Mouse (Mus musculus) left cerebral cortex, postnatal 10 days (tissue): Measurements from ENCODE around the gene Gtf3c5. TPM values are rescaled to one million over a fixed set of nuclear protein-coding genes. Genes with fewer than 3 reads are reported as not detected.
A peak's percentile ranks its signal among the peaks of the same experiment; 100 is the strongest.

Source experiments
- DNase-seq, 2 experiments: peaks; one replicate each; pipeline ENCODE4 v3.0.0; 2021 to 2022; ENCODE audit warnings: low spot score in 2 of 2, mixed read lengths in 1 of 2; ENCODE audit errors: extremely low spot score in 1 of 2
- intact Hi-C: fragments of 180-260 bp; cut with DNase I; formaldehyde crosslinking; loops from one replicate; pipeline ENCODE4 v1.15.1; 2025
- total RNA-seq, 2 experiments: library from RNA; stranded (reverse); gene quantifications; 2 replicates each; pipeline ENCODE4 v1.2.3; 2021

The Gtf3c5 gene
- 10 to 100 TPM; 18.6 to 20.2 TPM for total RNA-seq

DNA sequence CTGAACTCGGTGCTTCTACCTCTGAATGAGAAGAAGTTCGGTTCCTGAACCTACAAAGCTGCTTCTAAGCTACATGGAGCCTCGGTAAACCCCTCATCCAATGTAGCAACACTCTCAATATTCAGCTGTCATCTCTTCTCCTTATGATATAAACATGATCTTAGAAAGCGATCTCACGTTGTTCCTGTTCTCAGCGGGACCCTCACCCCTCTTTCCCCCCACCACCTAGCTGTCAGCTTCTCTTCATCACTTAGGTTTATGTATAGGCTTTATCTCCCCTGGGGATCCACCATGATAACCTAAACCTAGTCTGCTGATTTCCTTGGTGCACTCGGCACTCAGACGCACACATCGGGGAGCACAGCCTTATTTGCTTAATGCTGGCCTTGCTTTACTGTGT is at the start of gene Gtf3c5:
Gene Gtf3c5, minus strand, starts transcription at position 101 of the 400 bp plus-strand sequence.
- intact Hi-C loops, result loop anchor here (2.0 kb wide), 1 partner anchor 69 kb away; no protein-coding TSS in a partner anchor
- no peak for DNase-seq

DNA sequence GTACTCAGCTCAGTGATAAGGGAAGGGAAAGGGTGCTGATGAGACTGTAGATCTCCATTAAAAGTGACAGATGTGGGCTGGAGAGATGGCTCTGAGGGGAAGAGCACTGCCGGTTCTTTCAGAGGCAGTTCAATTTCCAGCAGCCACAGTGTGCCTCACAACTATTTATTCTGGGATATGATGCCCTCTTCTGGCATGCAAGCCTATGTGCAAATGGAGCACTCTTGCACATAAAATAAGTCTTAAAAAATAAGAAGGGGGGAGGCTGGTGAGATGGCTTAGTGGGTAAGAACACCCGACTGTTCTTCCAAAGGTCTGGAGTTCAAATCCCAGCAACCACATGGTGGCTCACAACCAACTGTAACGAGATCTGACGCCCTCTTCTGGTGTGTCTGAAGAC is 49.6 kb upstream of the Gtf3c5 start:
- intact Hi-C loops, result no loop called here
- DNase-seq, result no peak

DNA sequence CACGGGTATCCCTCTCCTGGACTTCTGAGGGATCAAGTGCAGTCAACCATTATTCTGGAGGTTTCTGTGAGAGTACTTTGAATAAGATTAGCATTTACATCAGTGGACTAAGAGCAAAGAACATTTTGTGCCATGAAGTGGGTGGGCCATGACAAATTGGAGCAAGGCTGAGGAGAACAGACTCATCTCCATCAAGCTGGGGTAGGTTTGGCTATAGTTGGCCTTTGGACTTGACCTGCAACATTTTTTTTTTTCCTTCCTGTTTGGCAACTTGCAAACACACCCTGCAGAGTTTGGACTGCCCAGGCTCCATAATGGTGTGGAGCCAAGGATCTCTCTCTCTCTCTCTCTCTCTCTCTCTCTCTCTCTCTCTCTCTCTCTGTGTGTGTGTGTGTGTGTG is 49.1 kb upstream of the Gtf3c5 start:
- no peak for DNase-seq
- intact Hi-C loops, result no loop called here

DNA sequence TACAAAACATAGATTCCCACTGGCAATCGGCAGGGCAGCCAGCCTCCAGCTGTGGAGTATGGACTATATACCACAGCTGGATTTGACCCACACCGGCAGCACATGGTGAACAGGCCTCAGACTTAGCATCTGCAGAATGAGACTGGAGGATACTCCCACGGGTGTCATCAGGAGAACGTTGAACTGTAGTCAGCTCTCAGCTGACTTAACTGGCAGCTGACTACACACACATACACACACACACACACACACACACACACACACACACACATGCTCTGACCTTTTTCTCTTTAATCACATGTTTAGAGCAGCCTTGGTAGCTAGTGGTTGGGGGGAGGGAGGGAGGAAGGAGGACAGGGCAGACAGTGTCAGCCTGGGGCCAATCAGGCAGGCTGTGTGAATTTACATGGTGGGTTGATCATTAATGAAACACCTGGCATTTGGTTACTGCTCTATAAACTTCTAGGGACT is 46.4 kb upstream of the Gtf3c5 start:
- intact Hi-C loops, result no loop called here
- DNase-seq, result no peak

DNA sequence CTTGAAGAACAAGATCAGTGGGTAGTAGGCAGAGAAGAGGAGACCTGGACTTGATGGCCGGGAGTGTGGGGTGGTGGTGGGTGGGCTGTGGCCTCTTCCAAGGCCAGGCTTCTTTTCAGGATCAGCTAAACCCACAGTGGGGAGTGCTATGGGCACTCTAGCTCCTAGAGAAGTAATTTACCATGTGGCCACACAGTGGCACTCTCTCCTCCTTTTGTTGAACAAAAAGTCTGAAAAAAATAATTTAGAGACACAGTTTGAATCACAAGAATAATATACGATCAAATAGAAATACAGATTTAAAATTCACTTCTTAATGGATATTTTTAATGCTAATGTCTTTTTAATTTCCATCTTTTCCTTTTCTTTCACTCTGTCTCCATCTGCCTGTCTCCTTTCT is 44.5 kb upstream of the Gtf3c5 start:
- intact Hi-C loops, result no loop called here
- DNase-seq, result no peak

DNA sequence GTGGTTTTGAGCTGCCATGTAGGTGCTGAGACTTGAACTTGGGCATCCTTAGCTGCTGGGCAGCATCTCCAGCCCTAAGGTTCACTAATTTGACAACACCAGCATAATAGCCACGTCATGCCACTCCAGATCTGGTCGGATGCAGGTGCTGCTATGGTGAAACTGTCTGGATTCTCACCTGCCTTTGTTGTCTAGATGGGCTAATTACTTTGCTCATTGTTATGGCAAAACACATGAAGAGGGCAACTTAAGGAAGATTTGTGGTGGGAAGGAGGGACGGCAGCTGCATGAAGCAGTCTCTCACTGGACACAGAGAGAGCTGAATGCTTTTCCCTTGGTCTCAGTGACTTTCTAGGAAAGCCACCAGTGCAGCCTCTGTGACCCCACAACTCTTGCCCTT is 42.5 kb upstream of the Gtf3c5 start:
- no peak for DNase-seq
- intact Hi-C loops, result no loop called here

DNA sequence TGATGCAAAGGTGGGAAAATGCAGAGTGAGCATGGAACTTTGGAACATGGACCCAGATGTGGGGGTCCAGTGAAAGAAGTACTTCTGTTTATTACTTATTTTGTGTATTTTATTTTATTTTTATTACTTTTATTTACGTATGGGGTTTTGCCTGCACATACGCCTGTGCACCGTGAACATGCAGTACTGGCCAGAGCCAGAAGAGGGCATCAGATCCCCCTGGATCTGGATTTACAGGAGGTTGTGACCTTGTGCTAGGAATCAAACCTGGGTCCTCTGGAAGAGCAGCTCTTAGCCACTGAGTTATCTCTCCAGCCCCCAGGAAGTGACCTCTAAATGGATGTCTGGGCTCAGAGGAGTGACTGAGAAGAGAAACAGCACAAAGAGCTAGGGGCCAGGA is 41.3 kb upstream of the Gtf3c5 start:
- intact Hi-C loops, result loop anchor here (5.0 kb wide), 1 partner anchor 38 kb away; no protein-coding TSS in a partner anchor
- DNase-seq, result no peak

DNA sequence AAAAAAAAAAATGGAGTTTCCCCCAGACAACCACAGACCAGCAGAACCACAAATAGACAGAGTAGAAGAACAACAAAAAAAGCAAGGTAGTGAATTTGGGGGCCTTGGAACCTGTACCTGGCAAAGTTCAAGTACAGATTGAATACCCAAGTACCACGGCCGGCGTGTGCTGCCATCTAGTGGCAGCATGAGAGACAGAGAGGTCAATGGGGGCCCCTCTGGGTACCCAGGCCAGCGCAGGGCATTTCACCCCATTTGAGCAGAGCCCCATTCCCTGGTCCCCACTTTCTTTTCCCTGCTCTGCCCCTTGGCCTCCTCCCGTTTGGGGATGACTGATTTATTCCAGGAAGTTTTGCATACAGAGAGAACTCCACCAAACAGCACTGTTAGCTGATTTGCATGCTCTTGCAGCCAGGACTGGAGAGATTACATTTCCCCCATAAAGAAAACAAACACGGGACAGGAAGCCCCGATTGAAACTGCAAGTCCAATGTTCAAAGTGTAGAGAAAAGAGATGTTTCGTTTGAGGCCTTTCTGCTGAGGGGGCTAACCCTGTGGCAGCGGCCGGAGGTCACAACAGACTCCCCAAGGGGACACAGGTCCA is 39.1 kb upstream of the Gtf3c5 start:
- peak in 1 of 2 experiments; percentile 43 for DNase-seq

DNA sequence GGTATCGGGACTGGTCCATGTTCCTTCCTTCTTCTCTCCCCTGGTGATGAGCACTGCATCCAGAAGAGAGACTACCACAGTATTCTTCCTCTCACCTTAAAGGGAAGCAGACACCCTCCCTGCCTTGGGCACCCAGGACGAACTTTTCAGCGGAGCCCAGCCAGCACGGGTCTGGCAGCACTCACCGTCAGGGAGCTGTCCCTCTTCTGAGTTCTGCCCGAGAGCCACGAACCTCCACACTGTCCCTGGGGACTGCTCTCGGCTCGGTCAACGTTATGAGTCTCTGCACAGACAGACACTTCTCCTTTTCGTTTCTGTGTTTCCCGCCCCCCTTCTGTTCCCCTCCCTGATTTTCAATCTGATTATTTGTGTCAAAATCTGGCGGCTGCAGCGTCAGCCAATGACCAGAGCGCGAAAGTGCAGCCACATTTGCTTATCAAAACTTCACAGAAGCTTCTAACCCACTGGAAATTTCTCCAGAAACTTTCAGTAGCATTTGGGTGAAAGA is 38.2 kb upstream of the Gtf3c5 start, which contains the start of gene Gfi1b:
Gene Gfi1b, minus strand, starts transcription at position 319 of the 508 bp plus-strand sequence.
- no peak for DNase-seq
- intact Hi-C loops, result loop anchor here (5.0 kb wide), 1 partner anchor 34 kb away; no protein-coding TSS in a partner anchor

More for the DNA sequence above, 39.1 kb upstream of the Gtf3c5 start:
- intact Hi-C loops, result loop anchor here (5.0 kb wide), 1 partner anchor 35 kb away; no protein-coding TSS in a partner anchor

DNA sequence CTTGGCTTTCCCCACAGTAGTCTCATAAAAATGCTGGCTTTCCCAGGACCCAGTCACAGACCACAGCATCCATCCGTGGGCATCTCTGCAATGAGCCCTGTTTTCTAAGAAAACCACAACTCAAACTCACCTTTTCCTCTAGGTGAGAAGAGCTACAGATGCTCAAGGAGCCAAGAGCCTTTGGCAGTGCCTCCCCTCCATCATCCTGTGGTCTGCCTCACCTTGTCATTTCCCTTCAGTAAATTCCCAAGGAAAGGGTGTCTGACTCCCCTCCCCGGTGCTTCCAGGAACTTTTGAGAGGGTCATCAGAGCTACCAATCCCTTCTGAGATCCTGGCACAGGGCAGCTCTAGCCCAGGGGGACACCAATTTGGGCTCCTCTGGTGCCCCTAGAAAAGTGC is 37.6 kb upstream of the Gtf3c5 start:
- intact Hi-C loops, result loop anchor here (5.0 kb wide), 1 partner anchor 34 kb away; no protein-coding TSS in a partner anchor

DNA sequence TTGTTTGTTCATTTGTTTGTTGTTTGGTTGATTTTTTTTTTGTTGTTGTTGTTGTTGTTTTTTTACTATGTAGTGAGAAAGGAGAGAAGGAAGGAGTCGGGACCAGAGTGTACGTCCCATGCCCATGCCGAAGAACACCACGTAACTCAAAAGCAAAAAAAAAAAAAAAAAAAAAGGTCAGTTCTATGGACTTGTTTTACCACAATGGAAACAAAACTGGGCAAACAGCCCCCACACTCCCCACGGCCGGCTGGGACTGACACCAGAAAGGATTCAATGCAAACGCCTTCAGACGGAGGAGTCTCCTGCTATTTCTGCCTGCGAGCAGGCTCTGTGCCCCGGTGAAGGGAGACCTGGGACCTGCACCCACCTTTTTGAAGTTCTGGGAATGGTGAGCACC is 37.0 kb upstream of the Gtf3c5 start:
- intact Hi-C loops, result loop anchor here (5.0 kb wide), 1 partner anchor 33 kb away; no protein-coding TSS in a partner anchor
- no peak for DNase-seq

More for the DNA sequence above, 37.6 kb upstream of the Gtf3c5 start:
- DNase-seq, result no peak

DNA sequence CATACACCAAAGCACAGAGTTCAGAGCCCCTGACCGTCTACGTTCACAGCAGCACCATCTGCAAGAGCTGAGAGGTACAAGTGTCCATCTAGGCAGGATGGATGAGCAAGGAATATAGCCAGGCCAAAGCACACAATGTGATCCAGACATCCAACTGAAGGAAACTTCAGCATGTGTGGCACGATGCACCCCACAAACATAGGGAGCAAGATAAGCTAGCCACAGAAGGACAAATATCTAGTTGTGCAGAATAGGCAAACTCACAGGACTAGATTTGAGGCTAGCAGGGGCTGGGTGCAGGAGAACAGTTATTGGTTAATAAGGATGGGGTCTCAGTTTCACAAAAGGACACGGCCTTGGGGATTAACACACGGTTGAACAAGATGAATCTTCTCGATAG is 35.8 kb upstream of the Gtf3c5 start:
- no peak for DNase-seq
- intact Hi-C loops, result no loop called here

DNA sequence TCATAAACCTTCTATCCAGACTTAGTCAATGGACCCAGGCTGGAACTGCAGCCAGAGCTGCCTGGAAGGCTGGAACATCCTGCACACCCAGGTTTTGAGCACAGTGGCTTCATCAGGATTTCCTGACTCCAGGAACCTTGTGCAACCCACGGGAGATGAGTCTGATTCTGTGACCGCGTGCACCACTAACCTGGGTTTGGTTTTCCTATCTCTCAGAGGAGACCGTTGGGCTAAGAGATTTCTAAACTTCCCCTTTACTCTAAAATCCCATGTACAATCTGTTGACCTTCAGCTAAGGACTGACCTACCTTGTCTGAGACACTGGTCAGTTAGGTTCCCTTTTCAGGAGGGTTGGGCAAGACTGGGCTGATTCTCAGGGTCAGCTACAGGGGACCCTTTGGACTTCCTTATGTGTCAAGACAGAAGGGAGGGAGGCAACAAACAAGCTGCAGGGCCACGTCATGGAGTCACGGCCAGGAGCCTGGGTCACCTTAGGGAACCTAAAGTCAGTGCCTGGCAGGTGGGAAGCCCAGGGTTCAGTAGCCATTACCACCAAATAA is 35.3 kb upstream of the Gtf3c5 start:
- no peak for DNase-seq
- intact Hi-C loops, result no loop called here

DNA sequence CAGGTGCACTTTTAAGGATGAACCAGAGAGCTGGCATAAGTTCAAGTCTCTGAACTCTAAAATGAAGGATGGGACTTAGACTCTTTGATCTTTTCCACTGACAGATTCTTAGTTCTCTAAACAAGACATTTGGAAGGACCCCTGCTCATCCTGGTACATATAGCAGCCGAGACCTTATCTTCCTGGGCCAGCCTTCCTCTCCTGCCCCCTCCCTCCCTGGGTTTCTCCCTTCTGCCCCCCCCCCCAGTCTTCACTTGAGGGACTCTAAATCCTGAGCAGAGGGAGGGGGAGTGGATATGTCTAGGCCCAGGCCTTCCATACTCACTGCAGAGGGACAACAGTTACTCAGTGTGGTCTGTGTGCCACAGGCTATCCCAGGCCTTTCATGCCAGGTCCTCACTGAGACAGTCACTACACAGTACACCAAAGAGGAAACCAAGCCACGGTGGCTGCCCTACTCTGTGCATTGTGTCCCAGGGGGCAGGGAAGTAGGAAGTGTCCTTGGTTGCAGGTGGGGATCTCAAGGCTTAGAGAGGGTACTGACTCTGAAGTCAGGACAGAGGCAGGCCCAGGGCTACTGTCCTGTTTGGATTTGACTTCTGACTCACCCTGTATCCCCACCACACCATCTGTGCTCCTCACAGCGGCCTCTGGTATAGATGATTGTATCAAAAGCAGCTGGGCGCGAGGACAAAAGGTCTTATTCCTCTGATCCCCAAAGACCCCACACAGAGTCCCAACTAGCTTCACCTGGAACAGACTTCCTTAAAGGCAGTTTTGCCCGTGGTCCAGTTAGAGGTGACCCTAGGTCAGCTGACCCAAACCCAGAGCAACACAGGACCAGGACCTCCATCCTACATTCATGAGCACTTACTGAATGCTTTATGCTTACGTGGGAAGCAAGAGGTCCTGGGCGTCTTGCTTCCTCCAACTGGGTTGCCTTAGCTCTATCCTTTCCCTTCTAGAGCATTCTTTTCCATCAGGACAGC is 34.2 kb upstream of the Gtf3c5 start:
- intact Hi-C loops, result no loop called here
- no peak for DNase-seq

DNA sequence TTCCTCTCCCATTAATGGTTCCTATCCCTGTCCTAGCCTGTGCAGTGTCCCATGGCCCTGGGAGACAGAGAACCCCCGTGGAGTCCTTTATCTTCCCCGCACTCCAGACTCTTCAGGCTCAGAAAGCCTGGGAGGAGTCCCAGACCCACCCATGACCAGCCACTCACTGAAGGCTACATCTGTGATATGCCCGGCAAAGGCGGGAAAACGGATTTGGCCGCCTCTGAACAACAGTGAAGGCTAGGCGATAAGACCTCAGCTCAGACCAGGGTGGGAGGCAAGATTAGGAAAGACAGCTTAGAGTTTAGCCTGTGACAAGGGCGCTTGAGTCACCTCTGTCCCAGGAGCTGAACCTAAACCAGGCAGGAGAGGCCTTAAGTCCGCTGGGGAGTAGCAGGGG is 33.3 kb upstream of the Gtf3c5 start:
- intact Hi-C loops, result no loop called here
- DNase-seq, result no peak

DNA sequence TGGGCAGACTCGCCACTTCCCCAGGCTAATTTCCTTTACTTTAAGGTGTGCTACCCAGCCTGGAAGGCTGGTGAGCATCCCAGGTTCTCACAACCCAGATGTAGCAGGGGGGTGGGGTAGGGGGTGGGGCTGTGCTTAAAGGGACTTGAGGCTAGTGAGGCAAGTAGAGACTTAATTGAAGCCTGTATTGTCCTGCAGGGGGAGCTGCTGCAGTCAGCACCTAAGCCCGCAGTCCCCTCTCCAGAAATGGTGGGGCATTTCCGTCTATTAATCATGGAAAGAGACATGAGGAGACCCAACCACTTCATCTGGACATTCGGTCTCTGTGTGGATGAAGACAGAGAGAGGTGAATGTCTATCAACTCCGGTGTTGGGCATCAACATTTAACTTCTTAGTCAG is 32.8 kb upstream of the Gtf3c5 start:
- DNase-seq, result no peak

DNA sequence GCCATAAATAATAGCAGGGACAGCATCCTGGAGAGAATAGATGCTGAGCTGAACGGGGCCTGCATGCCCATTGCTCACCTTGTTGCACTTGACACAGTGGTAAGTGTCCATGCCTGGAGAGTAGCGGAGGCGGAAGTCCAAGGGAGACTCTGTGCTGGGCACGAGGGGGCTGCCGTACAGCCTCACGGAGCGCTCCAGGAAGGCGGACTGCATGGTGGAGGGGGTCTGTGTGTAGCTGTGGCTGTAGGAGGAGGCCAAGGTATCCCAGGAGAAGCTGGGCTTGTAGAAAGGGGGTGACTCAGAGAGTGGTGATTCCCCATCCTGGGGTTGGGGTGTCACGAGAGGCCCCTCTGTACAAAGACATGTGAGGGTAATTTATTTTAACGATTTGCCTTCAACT is 30.0 kb upstream of the Gtf3c5 start:
- no peak for DNase-seq
- intact Hi-C loops, result no loop called here

More for the DNA sequence above, 32.8 kb upstream of the Gtf3c5 start:
- intact Hi-C loops, result no loop called here

DNA sequence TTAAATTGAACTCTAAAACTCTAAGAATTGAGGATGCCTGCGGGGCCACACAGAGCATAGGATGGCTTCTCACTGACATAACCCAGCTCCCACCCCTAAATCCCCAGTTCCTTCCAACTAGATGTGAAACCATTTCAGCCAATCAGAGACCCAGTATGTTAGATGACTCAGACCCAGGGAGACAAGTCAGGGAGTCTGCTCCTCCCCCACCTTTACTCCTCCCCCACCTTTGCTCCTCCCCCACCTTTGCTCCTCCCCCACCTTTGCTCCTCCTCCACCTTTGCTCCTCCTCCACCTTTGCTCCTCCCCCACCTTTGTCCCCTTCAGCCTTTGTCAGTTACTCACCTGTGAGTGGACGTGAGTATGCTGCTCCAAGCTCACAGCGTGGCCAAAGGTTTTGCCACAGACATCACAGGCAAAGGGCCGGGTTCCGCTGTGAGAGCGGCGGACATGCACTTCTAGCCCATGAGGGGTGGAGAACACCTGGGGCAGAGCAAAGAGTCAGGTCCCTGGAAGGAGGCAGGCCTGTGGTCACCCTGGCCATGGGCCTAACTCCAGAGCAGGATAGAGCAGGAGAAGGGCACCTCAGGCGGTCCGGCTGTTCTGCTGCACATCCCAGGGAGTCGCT is 29.0 kb upstream of the Gtf3c5 start:
- no peak for DNase-seq
- intact Hi-C loops, result no loop called here

DNA sequence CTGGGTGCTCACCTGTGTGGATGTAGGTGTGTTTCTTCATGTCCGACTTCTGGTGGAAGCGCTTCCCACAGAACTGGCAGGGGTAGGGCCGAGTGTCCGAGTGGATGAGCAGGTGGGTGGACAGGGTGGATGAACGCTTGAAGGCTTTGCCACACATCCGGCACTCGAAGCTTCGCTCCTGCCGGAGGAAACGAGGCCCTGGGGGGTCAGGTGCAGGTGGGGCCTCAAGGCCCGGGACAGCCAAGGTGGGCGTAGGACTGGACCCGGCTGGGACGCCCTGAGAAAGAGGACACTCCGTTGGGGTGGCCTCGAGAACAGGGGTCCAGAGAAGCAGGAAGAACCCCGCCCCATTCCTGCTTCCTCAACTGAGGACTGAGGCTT is 27.8 kb upstream of the Gtf3c5 start:
- DNase-seq, result no peak
- intact Hi-C loops, result no loop called here
